Mouse (Mus musculus) small intestine, adult 2 months (tissue): ENCODE data around the gene Ubqlnl. TPM values are rescaled to one million over a fixed set of nuclear protein-coding genes. Genes with fewer than 3 reads are reported as not detected.

Experiments
- H3K27ac ChIP-seq: fragments of 200-500 bp; 2 replicates; pipeline ENCODE4 v1.5.1; 2012; ENCODE audit warnings: low read depth, low read length, control low read depth, inconsistent platforms; ENCODE audit not compliant: insufficient read depth
- H3K27me3 ChIP-seq: fragments of 200-500 bp; 2 replicates; pipeline ENCODE4 v1.6.1; 2012; ENCODE audit warnings: mild to moderate bottlenecking, moderate library complexity, low read length, inconsistent platforms; ENCODE audit not compliant: control insufficient read depth, insufficient read depth
- H3K36me3 ChIP-seq: fragments of 200-500 bp; 2 replicates; pipeline ENCODE4 v1.6.1; 2012; ENCODE audit warnings: mild to moderate bottlenecking, low read length, control low read depth, inconsistent platforms; ENCODE audit not compliant: control insufficient read depth, insufficient read depth
- H3K4me1 ChIP-seq: fragments of 200-500 bp; 2 replicates; pipeline ENCODE4 v1.6.1; 2012; ENCODE audit warnings: low read length, inconsistent platforms, mixed read lengths; ENCODE audit not compliant: control insufficient read depth, insufficient read depth, insufficient read length
- H3K4me3 ChIP-seq: fragments of 200-500 bp; 2 replicates; pipeline ENCODE4 v1.5.1; 2012; ENCODE audit warnings: low read depth, mild to moderate bottlenecking, control low read depth, inconsistent platforms, low read length, moderate library complexity
- CTCF ChIP-seq: fragments of 200-500 bp; IDR thresholded peaks from 2 replicates; pipeline ENCODE4 v1.5.1; 2012; ENCODE audit warnings: low read depth, mild to moderate bottlenecking, control low read depth, inconsistent platforms, low read length, moderate library complexity, mixed read lengths; ENCODE audit not compliant: insufficient replicate concordance, insufficient read length; ENCODE audit errors: extremely low read depth
- POLR2A ChIP-seq: fragments of 200-500 bp; IDR thresholded peaks from 2 replicates; pipeline ENCODE4 v1.6.1; 2012; ENCODE audit warnings: low read depth, mild to moderate bottlenecking, control low read depth, inconsistent platforms, low read length, moderate library complexity
- WGBS: fragments of 180-500 bp; shearing (Covaris S2); methylation state at CpG from one replicate; pipeline ENCODE4 v1.1.7; 2018; 5-methylcytosine and 5-hydroxymethylcytosine counted together
- polyA plus RNA-seq: library from polyadenylated mRNA; depleted of rRNA; stranded (reverse); fragments of >200 nt; gene quantifications from 2 replicates; pipeline ENCODE4 v1.2.3, GENCODE M21; 2012; rRNA removed

The Ubqlnl gene
- polyA plus RNA-seq, 1 experiment: not detected

GRCm38 (mm10) chr7:104169634-104170204 is 19.4 kb upstream of the Ubqlnl start:
- TF ChIP-seq CTCF (no peak), POLR2A (no peak)

GRCm38 (mm10) chr7:104167105-104167504 is 16.7 kb upstream of the Ubqlnl start:
- no peaks in the 10 kb centered on the region for H3K27me3 ChIP-seq
- 73% methylated on average over 6 of the region's 6 CpGs for WGBS
- no peaks in the 10 kb centered on the region for H3K36me3 ChIP-seq
- no peak overlapping the region for H3K27ac ChIP-seq
- no peak for TF ChIP-seq POLR2A
- no peak for TF ChIP-seq CTCF
- no peak overlapping the region for H3K4me3 ChIP-seq
- no peaks in the 10 kb centered on the region for H3K4me1 ChIP-seq

More at GRCm38 (mm10) chr7:104169634-104170204, 19.4 kb upstream of the Ubqlnl start:
- no peaks in the 10 kb centered on the region for H3K36me3 ChIP-seq
- WGBS: 58% methylated on average over 6 of the region's 6 CpGs
- no peak overlapping the region for H3K4me3 ChIP-seq
- no peaks in the 10 kb centered on the region for H3K4me1 ChIP-seq
- no peaks in the 10 kb centered on the region for H3K27me3 ChIP-seq
- H3K27ac ChIP-seq: no peak overlapping the region

- Histone ChIP-seq H3K4me1 (no peaks in the 10 kb centered on the region), H3K27ac (no peak within 1 kb of the TSS), H3K36me3 (no peaks in the 10 kb centered on the region), H3K27me3 (no peaks in the 10 kb centered on the region), H3K4me3 (no peak within 1 kb of the TSS)
- TF ChIP-seq POLR2A (no peak), CTCF (no peak)
- WGBS: 70% methylated on average over 3 of the region's 3 CpGs
These were observed 7.2 kb downstream of the Ubqlnl start, which contains the start of gene Ubqln3 for GRCm38 (mm10) chr7:104143179-104143578. TSS of gene Ubqln3 (minus strand) at chr7:104143279.

GRCm38 (mm10) chr7:104137305-104137704 is 13.1 kb downstream of the Ubqlnl start, which contains the start of gene Olfr643:
TSS of gene Olfr643 (minus strand) at chr7:104137405.
- 71% methylated on average over 5 of the region's 5 CpGs for WGBS
- TF ChIP-seq POLR2A: no peak
- Histone ChIP-seq H3K4me3 (no peak within 1 kb of the TSS), H3K27ac (no peak within 1 kb of the TSS), H3K36me3 (no peaks in the 10 kb centered on the region), H3K4me1 (no peaks in the 10 kb centered on the region), H3K27me3 (no peaks in the 10 kb centered on the region)

- Histone ChIP-seq H3K36me3 (no peaks in the 10 kb centered on the region), H3K4me1 (no peaks in the 10 kb centered on the region), H3K4me3 (no peak within 1 kb of the TSS), H3K27ac (no peak within 1 kb of the TSS), H3K27me3 (no peaks in the 10 kb centered on the region)
- WGBS: 88% methylated on average over 5 of the region's 5 CpGs
- TF ChIP-seq CTCF: no peak
- no peak for TF ChIP-seq POLR2A
These were observed 20.6 kb downstream of the Ubqlnl start, which contains the start of gene Ubqln5 for GRCm38 (mm10) chr7:104129726-104130125. TSS of gene Ubqln5 (minus strand) at chr7:104129826.

GRCm38 (mm10) chr7:104104757-104104972 is 45.7 kb downstream of the Ubqlnl start, which contains the start of gene Olfr646:
TSS of gene Olfr646 (plus strand) at chr7:104104873.
- Histone ChIP-seq H3K4me3 (no peak within 1 kb of the TSS), H3K27me3 (no peaks in the 10 kb centered on the region), H3K27ac (no peak within 1 kb of the TSS), H3K36me3 (no peaks in the 10 kb centered on the region), H3K4me1 (no peaks in the 10 kb centered on the region)
- TF ChIP-seq CTCF (no peak), POLR2A (no peak)

GRCm38 (mm10) chr7:104103913-104104756 is 46.2 kb downstream of the Ubqlnl start:
- H3K4me1 ChIP-seq: no peaks in the 10 kb centered on the region
- no peaks in the 10 kb centered on the region for H3K36me3 ChIP-seq
- H3K4me3 ChIP-seq: no peak overlapping the region
- H3K27ac ChIP-seq: no peak overlapping the region
- TF ChIP-seq POLR2A (no peak), CTCF (no peak)
- H3K27me3 ChIP-seq: no peaks in the 10 kb centered on the region
- WGBS: 55% methylated on average over 4 of the region's 4 CpGs

Other genes with a start within 250 kb of the Ubqlnl start
- not detected in 2 replicates for gene Olfr65, start 247.1 kb downstream of the Ubqlnl start, polyA plus RNA-seq
- not detected in 2 replicates for gene Olfr631, start 221.7 kb downstream of the Ubqlnl start, polyA plus RNA-seq
- not detected in 2 replicates for gene Olfr632, start 216.2 kb downstream of the Ubqlnl start, polyA plus RNA-seq
- not detected in 2 replicates for gene Olfr633, start 206.1 kb downstream of the Ubqlnl start, polyA plus RNA-seq
- not detected in 2 replicates for gene Olfr635, start 179.4 kb downstream of the Ubqlnl start, polyA plus RNA-seq
- not detected in 2 replicates for gene Olfr638, start 151.8 kb downstream of the Ubqlnl start, polyA plus RNA-seq
- gene Olfr639, start 133.3 kb downstream of the Ubqlnl start, polyA plus RNA-seq: not detected in 2 replicates
- not detected in 2 replicates for gene Olfr640, start 125.0 kb downstream of the Ubqlnl start, polyA plus RNA-seq
- gene Olfr641, start 115.1 kb downstream of the Ubqlnl start, polyA plus RNA-seq: not detected in 2 replicates
- gene Olfr642, start 97.9 kb downstream of the Ubqlnl start, polyA plus RNA-seq: not detected in 2 replicates
- not detected in 2 replicates for gene 4930516K23Rik, start 89.1 kb downstream of the Ubqlnl start, polyA plus RNA-seq
- gene Olfr644, start 78.7 kb downstream of the Ubqlnl start, polyA plus RNA-seq: not detected in 2 replicates
- gene Olfr645, start 65.1 kb downstream of the Ubqlnl start, polyA plus RNA-seq: not detected in 2 replicates
- not detected in 2 replicates for gene Olfr646, start 45.7 kb downstream of the Ubqlnl start, polyA plus RNA-seq
- gene Ubqln5, start 20.7 kb downstream of the Ubqlnl start, polyA plus RNA-seq: not detected in 2 replicates
- not detected in 2 replicates for gene Olfr643, start 13.2 kb downstream of the Ubqlnl start, polyA plus RNA-seq
- not detected in 2 replicates for gene Ubqln3, start 7.3 kb downstream of the Ubqlnl start, polyA plus RNA-seq
- gene Olfm5, start 14.3 kb upstream of the Ubqlnl start, polyA plus RNA-seq: not detected in 2 replicates
- not detected in 2 replicates for gene Olfr648, start 32.8 kb upstream of the Ubqlnl start, polyA plus RNA-seq
- gene Olfr649, start 45.4 kb upstream of the Ubqlnl start, polyA plus RNA-seq: not detected in 2 replicates
- gene Trim6, start 68.2 kb upstream of the Ubqlnl start, polyA plus RNA-seq: 0.44 and 0.61 TPM in 2 replicates
- 2.1 and 5.8 TPM in 2 replicates for gene Trim34a, start 93.9 kb upstream of the Ubqlnl start, polyA plus RNA-seq
- 0.67 and 0.70 TPM in 2 replicates for gene Trim5, start 137.5 kb upstream of the Ubqlnl start, polyA plus RNA-seq
- gene Trim12a, start 164.9 kb upstream of the Ubqlnl start, polyA plus RNA-seq: 2.8 and 5.9 TPM in 2 replicates
- 0.10 TPM in 1 of 2 replicates, not detected in the other for gene Trim34b, start 178.9 kb upstream of the Ubqlnl start, polyA plus RNA-seq
- gene Trim12c, start 202.8 kb upstream of the Ubqlnl start, polyA plus RNA-seq: 0.77 and 2.2 TPM in 2 replicates
- 0.09 TPM in 1 of 2 replicates, not detected in the other for gene Trim30b, start 219.3 kb upstream of the Ubqlnl start, polyA plus RNA-seq